11 mouse cellular contexts compared by ENCODE assay signal in genomic region chr6:37325906-37326602, GRCm38 (mm10). TPM values are rescaled to one million over a fixed set of nuclear protein-coding genes. Genes with fewer than 3 reads are reported as not detected.
DNase-seq lines count a peak whose midpoint lies in the region; ATAC-seq lines count a peak whose summit lies in the region.
"Had no signal": no experiment of that assay in that cellular context is flagged by ENCODE, and none has a peak within 500 bp of the region (broad histone marks: within the 10 kb centered on the region; RNA-seq: fewer than 3 reads in every experiment).

No protein-coding gene starts in this region.

- no peak overlapping the region for H3K4me2 ChIP-seq in forebrain, embryonic 16.5 days (ENCODE audit: low read length)
- H3K4me2 ChIP-seq in forebrain, embryonic 11.5 days (ENCODE audit: low read depth, low read length, severe bottlenecking) = no peak overlapping the region
- no peak overlapping the region for H3K4me2 ChIP-seq in hindbrain, embryonic 16.5 days (ENCODE audit: low read length)
- H3K4me2 ChIP-seq in embryonic facial prominence, embryonic 15.5 days (replicated peaks) = no peak overlapping the region
- H3K4me2 ChIP-seq in midbrain, embryonic 16.5 days (ENCODE audit: low read length) = no peak overlapping the region

- no peaks in the 10 kb centered on the region for H3K9me3 ChIP-seq in forebrain, embryonic 16.5 days (ENCODE audit: control insufficient read depth, low read length)
- H3K9me3 ChIP-seq in forebrain, embryonic 11.5 days (ENCODE audit: control insufficient read depth, low read length) = no peaks in the 10 kb centered on the region
- no peaks in the 10 kb centered on the region for H3K9me3 ChIP-seq in hindbrain, embryonic 16.5 days (ENCODE audit: control insufficient read depth, low read length)
- no peaks in the 10 kb centered on the region for H3K9me3 ChIP-seq in hindbrain, embryonic 10.5 days
- H3K9me3 ChIP-seq in embryonic facial prominence, embryonic 15.5 days (replicated peaks) = no peaks in the 10 kb centered on the region
- no peaks in the 10 kb centered on the region for H3K9me3 ChIP-seq in midbrain, embryonic 16.5 days (replicated peaks; ENCODE audit: control insufficient read depth, low read length, poor library complexity, severe bottlenecking)

- H3K4me3 ChIP-seq in forebrain, embryonic 16.5 days (replicated peaks; ENCODE audit: low read length) = no peak overlapping the region
- H3K4me3 ChIP-seq in forebrain, embryonic 11.5 days (ENCODE audit: low read depth, low read length) = no peak overlapping the region
- H3K4me3 ChIP-seq in hindbrain, embryonic 16.5 days (ENCODE audit: low read length) = no peak overlapping the region
- H3K4me3 ChIP-seq in hindbrain, embryonic 10.5 days = no peak overlapping the region
- no peak overlapping the region for H3K4me3 ChIP-seq in embryonic facial prominence, embryonic 15.5 days (replicated peaks)
- no peak overlapping the region for H3K4me3 ChIP-seq in midbrain, embryonic 16.5 days (ENCODE audit: low read depth, low read length)
- H3K4me3 ChIP-seq: myocyte had no signal

- ATAC-seq in forebrain, embryonic 16.5 days = no peak
- no peak for ATAC-seq in forebrain, embryonic 11.5 days (replicated peaks; ENCODE audit: low FRiP score)
- no peak for ATAC-seq in hindbrain, embryonic 16.5 days
- ATAC-seq in embryonic facial prominence, embryonic 15.5 days (ENCODE audit: insufficient number of reproducible peaks, low FRiP score, low TSS enrichment, low read depth) = no peak
- no peak for ATAC-seq in midbrain, embryonic 16.5 days
- ATAC-seq: Patski had no signal

- peak overlapping the region; percentile 43; the same call in 1 of the 2 replicates for H3K27ac ChIP-seq in forebrain, embryonic 16.5 days (ENCODE audit: low read length)
- no peak overlapping the region for H3K27ac ChIP-seq in forebrain, embryonic 11.5 days (ENCODE audit: low read depth, low read length)
- H3K27ac ChIP-seq in hindbrain, embryonic 16.5 days (ENCODE audit: low read depth, low read length) = peak overlapping the region; percentile 46; the same call in 1 of the 2 replicates
- no peak overlapping the region for H3K27ac ChIP-seq in hindbrain, embryonic 10.5 days
- H3K27ac ChIP-seq in embryonic facial prominence, embryonic 15.5 days (replicated peaks) = peak overlapping the region; percentile 63
- H3K27ac ChIP-seq in midbrain, embryonic 16.5 days (ENCODE audit: low read length) = 0 out of 2 replicates have a peak overlapping the region, but pooled peaks have one; percentile 12

- H3K27me3 ChIP-seq in forebrain, embryonic 16.5 days (replicated peaks; ENCODE audit: control insufficient read depth, insufficient read depth, low read length) = no peaks in the 10 kb centered on the region
- no peaks in the 10 kb centered on the region for H3K27me3 ChIP-seq in forebrain, embryonic 11.5 days (ENCODE audit: control insufficient read depth, insufficient read depth, low read length)
- no peaks in the 10 kb centered on the region for H3K27me3 ChIP-seq in hindbrain, embryonic 16.5 days (replicated peaks; ENCODE audit: control insufficient read depth, insufficient read depth, low read length)
- H3K27me3 ChIP-seq in hindbrain, embryonic 10.5 days (ENCODE audit: insufficient read depth, poor library complexity, severe bottlenecking) = no peaks in the 10 kb centered on the region
- no peaks in the 10 kb centered on the region for H3K27me3 ChIP-seq in embryonic facial prominence, embryonic 15.5 days
- no peaks in the 10 kb centered on the region for H3K27me3 ChIP-seq in midbrain, embryonic 16.5 days (ENCODE audit: control insufficient read depth, insufficient read depth, low read depth, low read length)
- H3K27me3 ChIP-seq: Patski had no signal

- 0 out of 2 replicates have a peak overlapping the region, but pooled peaks have one; percentile 0 for H3K9ac ChIP-seq in forebrain, embryonic 16.5 days (replicated peaks; ENCODE audit: low read depth, low read length)
- H3K9ac ChIP-seq in forebrain, embryonic 11.5 days (ENCODE audit: low read length) = no peak overlapping the region
- no peak overlapping the region for H3K9ac ChIP-seq in hindbrain, embryonic 16.5 days (ENCODE audit: low read depth, low read length)
- H3K9ac ChIP-seq in embryonic facial prominence, embryonic 15.5 days = no peak overlapping the region
- H3K9ac ChIP-seq in midbrain, embryonic 16.5 days (ENCODE audit: low read depth, low read length) = no peak overlapping the region

- DNase-seq in forebrain, embryonic 11.5 days (ENCODE audit: low spot score) = no peak
- DNase-seq in hindbrain, embryonic 10.5 days (ENCODE audit: low spot score) = no peak
- DNase-seq in gastrocnemius, postnatal 25 days = no peak
- DNase-seq in left cerebral cortex, adult 11 months (ENCODE audit: low spot score) = no peak
- DNase-seq: gastrocnemius, postnatal 14 days had no signal

- H3K4me1 ChIP-seq in forebrain, embryonic 16.5 days (replicated peaks; ENCODE audit: control insufficient read depth, insufficient read depth, low read length) = peaks cover 33% of the 10 kb centered on the region
- H3K4me1 ChIP-seq in forebrain, embryonic 11.5 days (replicated peaks; ENCODE audit: control insufficient read depth, insufficient read depth, low read length) = peaks cover 2% of the 10 kb centered on the region; the same call in 1 of the 2 replicates
- peaks cover 36% of the 10 kb centered on the region for H3K4me1 ChIP-seq in hindbrain, embryonic 16.5 days (ENCODE audit: control insufficient read depth, insufficient read depth, low read depth, low read length)
- H3K4me1 ChIP-seq in hindbrain, embryonic 10.5 days (replicated peaks) = peaks cover 13% of the 10 kb centered on the region
- peaks cover 20% of the 10 kb centered on the region for H3K4me1 ChIP-seq in embryonic facial prominence, embryonic 15.5 days
- peaks cover 27% of the 10 kb centered on the region for H3K4me1 ChIP-seq in midbrain, embryonic 16.5 days (ENCODE audit: control insufficient read depth, insufficient read depth, low read length)

- no peaks in the 10 kb centered on the region for H3K36me3 ChIP-seq in forebrain, embryonic 16.5 days (ENCODE audit: control insufficient read depth, insufficient read depth)
- no peaks in the 10 kb centered on the region for H3K36me3 ChIP-seq in forebrain, embryonic 11.5 days (ENCODE audit: control insufficient read depth, insufficient read depth, low read length)
- H3K36me3 ChIP-seq in hindbrain, embryonic 16.5 days (ENCODE audit: control insufficient read depth, insufficient read depth, low read length) = no peaks in the 10 kb centered on the region
- no peaks in the 10 kb centered on the region for H3K36me3 ChIP-seq in hindbrain, embryonic 10.5 days
- peaks cover 7% of the 10 kb centered on the region; the same call in 1 of the 2 replicates for H3K36me3 ChIP-seq in embryonic facial prominence, embryonic 15.5 days
- H3K36me3 ChIP-seq in midbrain, embryonic 16.5 days (ENCODE audit: control insufficient read depth, insufficient read depth, low read length) = no peaks in the 10 kb centered on the region

- 93% methylated on average over 9 of the region's 9 CpGs for WGBS in forebrain, embryonic 16.5 days
- 93% methylated on average over 9 of the region's 9 CpGs for WGBS in forebrain, embryonic 11.5 days
- 93% methylated on average over 9 of the region's 9 CpGs for WGBS in hindbrain, embryonic 16.5 days
- 95% methylated on average over 9 of the region's 9 CpGs for WGBS in hindbrain, embryonic 10.5 days
- WGBS in embryonic facial prominence, embryonic 15.5 days = 84% methylated on average over 9 of the region's 9 CpGs
- WGBS in midbrain, embryonic 16.5 days = 95% methylated on average over 9 of the region's 9 CpGs

RNA-seq across cellular contexts. Expression of gene Dgki, which starts 26.1 kb away (rescaled TPM):
- polyA plus RNA-seq in forebrain, embryonic 16.5 days (2015; fragmentation: Nextera tagmentation; extraction: Ambion mirVana) = 9.6 and 10.5 TPM in 2 replicates
- 2.8 TPM in 2 replicates for polyA plus RNA-seq in forebrain, embryonic 11.5 days (2014; fragmentation: Nextera tagmentation; extraction: Ambion mirVana)
- polyA plus RNA-seq in hindbrain, embryonic 16.5 days (2015; fragmentation: Nextera tagmentation; extraction: Ambion mirVana) = 6.0 and 6.7 TPM in 2 replicates
- polyA plus RNA-seq in hindbrain, embryonic 10.5 days (2016; fragmentation: Nextera tagmentation; extraction: Ambion mirVana) = 0.39 and 1.0 TPM in 2 replicates
- 0.83 and 1.2 TPM in 2 replicates for polyA plus RNA-seq in embryonic facial prominence, embryonic 15.5 days (2015; fragmentation: Nextera tagmentation; extraction: Ambion mirVana)
- 7.4 and 7.6 TPM in 2 replicates for polyA plus RNA-seq in midbrain, embryonic 16.5 days (2015; fragmentation: Nextera tagmentation; extraction: Ambion mirVana)
- total RNA-seq in gastrocnemius, postnatal 25 days (2021) = under 1 TPM; 0.13 to 0.15 TPM

Comparison
In these comparisons a context has a peak if more than half of its experiments do, and no peak if none do; other contexts are left out.
1. H3K27ac ChIP-seq: peak in forebrain, embryonic 16.5 days (single experiment), hindbrain, embryonic 16.5 days (single experiment), embryonic facial prominence, embryonic 15.5 days (single experiment) and midbrain, embryonic 16.5 days (single experiment); none in forebrain, embryonic 11.5 days (single experiment) and hindbrain, embryonic 10.5 days (single experiment).